Mouse (Mus musculus): ENCODE data around the gene Igdcc3. TPM values are rescaled to one million over a fixed set of nuclear protein-coding genes. Genes with fewer than 3 reads are reported as not detected.

The Igdcc3 gene
- polyA plus RNA-seq, 1 experiment from 2014 or later, result 230 TPM

- Histone ChIP-seq H3K4me3 (no peak overlapping the region), H3K36me3 (peaks cover 16% of the 10 kb centered on the region), H3K27ac (no peak overlapping the region), H3K27me3 (ENCODE audit: low read depth, poor library complexity, severe bottlenecking) (no peaks in the 10 kb centered on the region), H3K9me3 (replicated peaks) (no peaks in the 10 kb centered on the region), H3K4me1 (no peaks in the 10 kb centered on the region)
- WGBS, result 38% methylated on average over 4 of the region's 4 CpGs
- DNase-seq (ENCODE audit: low spot score), result peak; percentile 47
Observed at GRCm38 (mm10) chr9:65225795-65226194, 84.8 kb downstream of the Igdcc3 start.

GRCm38 (mm10) chr9:65230250-65230649 lies 89.3 kb downstream of the Igdcc3 start:
- H3K4me3 ChIP-seq, result no peak overlapping the region
- no peaks in the 10 kb centered on the region for H3K9me3 ChIP-seq (replicated peaks)
- H3K27me3 ChIP-seq (ENCODE audit: low read depth, poor library complexity, severe bottlenecking), result no peaks in the 10 kb centered on the region
- no peak overlapping the region for H3K27ac ChIP-seq
- H3K36me3 ChIP-seq, result peaks cover 34% of the 10 kb centered on the region
- DNase-seq (ENCODE audit: low spot score), result no peak
- peaks cover 5% of the 10 kb centered on the region for H3K4me1 ChIP-seq
- WGBS, result 74% methylated on average over 6 of the region's 6 CpGs

DNA sequence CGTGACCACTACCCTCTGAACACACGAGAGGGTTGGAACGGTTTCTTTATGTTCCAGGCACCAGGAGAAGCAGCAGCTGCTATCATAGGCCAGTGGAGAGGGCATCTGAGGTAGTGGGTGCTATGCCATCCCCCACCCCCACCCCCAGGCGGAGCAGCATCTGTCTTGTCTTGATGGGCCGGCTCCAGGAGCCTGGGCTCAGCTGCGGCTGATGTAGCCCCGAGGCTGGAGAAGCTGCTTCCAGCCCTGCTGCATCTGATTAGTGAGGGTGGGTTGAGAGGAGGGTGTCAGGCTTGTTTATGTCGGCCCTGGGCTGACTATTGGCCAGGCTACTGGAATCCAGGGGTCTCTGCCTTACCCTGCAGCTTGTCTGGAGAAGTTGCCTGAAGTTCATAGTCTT lies 90.3 kb downstream of the Igdcc3 start:
- H3K27ac ChIP-seq, result no peak overlapping the region
- no peak for DNase-seq (ENCODE audit: low spot score)
- 46% methylated on average over 8 of the region's 8 CpGs for WGBS
- no peaks in the 10 kb centered on the region for H3K9me3 ChIP-seq (replicated peaks)
- peaks cover 5% of the 10 kb centered on the region for H3K4me1 ChIP-seq
- peaks cover 35% of the 10 kb centered on the region for H3K36me3 ChIP-seq
- no peaks in the 10 kb centered on the region for H3K27me3 ChIP-seq (ENCODE audit: low read depth, poor library complexity, severe bottlenecking)
- H3K4me3 ChIP-seq, result no peak overlapping the region

- H3K27ac ChIP-seq, result no peak overlapping the region
- WGBS, result 87% methylated on average over 9 of the region's 9 CpGs
Observed at GRCm38 (mm10) chr9:65233243-65233985, 92.4 kb downstream of the Igdcc3 start.

GRCm38 (mm10) chr9:65234734-65235133 lies 93.7 kb downstream of the Igdcc3 start:
- Histone ChIP-seq H3K4me1 (peaks cover 19% of the 10 kb centered on the region), H3K36me3 (peaks cover 39% of the 10 kb centered on the region), H3K9me3 (replicated peaks) (no peaks in the 10 kb centered on the region), H3K4me3 (no peak overlapping the region), H3K27me3 (ENCODE audit: low read depth, poor library complexity, severe bottlenecking) (no peaks in the 10 kb centered on the region), H3K27ac (no peak overlapping the region)
- WGBS, result 86% methylated on average over 3 of the region's 3 CpGs
- DNase-seq (ENCODE audit: low spot score), result no peak

More at GRCm38 (mm10) chr9:65233243-65233985, 92.4 kb downstream of the Igdcc3 start:
- H3K27me3 ChIP-seq (ENCODE audit: low read depth, poor library complexity, severe bottlenecking), result no peaks in the 10 kb centered on the region
- no peak overlapping the region for H3K4me3 ChIP-seq
- peaks cover 37% of the 10 kb centered on the region for H3K36me3 ChIP-seq
- H3K4me1 ChIP-seq, result peaks cover 14% of the 10 kb centered on the region
- no peaks in the 10 kb centered on the region for H3K9me3 ChIP-seq (replicated peaks)
- no peak for DNase-seq (ENCODE audit: low spot score)

Other genes with a start within 250 kb of the Igdcc3 start
- gene Slc24a1, start 189.6 kb upstream of the Igdcc3 start, polyA plus RNA-seq (2016; fragmentation: Nextera tagmentation; extraction: Ambion mirVana), result 0.06 TPM in 1 of 2 replicates, not detected in the other
- gene Ints14, start 180.3 kb upstream of the Igdcc3 start, polyA plus RNA-seq (2016; fragmentation: Nextera tagmentation; extraction: Ambion mirVana), result 74.8 and 78.4 TPM in 2 replicates
- 99.9 and 105 TPM in 2 replicates for gene Hacd3, start 119.5 kb upstream of the Igdcc3 start, polyA plus RNA-seq (2016; fragmentation: Nextera tagmentation; extraction: Ambion mirVana)
- 36.7 and 43.3 TPM in 2 replicates for gene Dpp8, start 108.8 kb upstream of the Igdcc3 start, polyA plus RNA-seq (2016; fragmentation: Nextera tagmentation; extraction: Ambion mirVana)
- 11.1 and 11.2 TPM in 2 replicates for gene Igdcc4, start 39.7 kb upstream of the Igdcc3 start, polyA plus RNA-seq (2016; fragmentation: Nextera tagmentation; extraction: Ambion mirVana)
- 8.7 and 9.0 TPM in 2 replicates for gene Parp16, start 54.2 kb downstream of the Igdcc3 start, polyA plus RNA-seq (2016; fragmentation: Nextera tagmentation; extraction: Ambion mirVana)
- gene Cilp, start 124.0 kb downstream of the Igdcc3 start, polyA plus RNA-seq (2016; fragmentation: Nextera tagmentation; extraction: Ambion mirVana), result 0.05 and 0.06 TPM in 2 replicates
- 45.5 and 52.7 TPM in 2 replicates for gene Clpx, start 153.1 kb downstream of the Igdcc3 start, polyA plus RNA-seq (2016; fragmentation: Nextera tagmentation; extraction: Ambion mirVana)
- gene Pdcd7, start 204.9 kb downstream of the Igdcc3 start, polyA plus RNA-seq (2016; fragmentation: Nextera tagmentation; extraction: Ambion mirVana), result 10.4 and 11.9 TPM in 2 replicates
- 0.30 and 0.38 TPM in 2 replicates for gene Ubap1l, start 219.9 kb downstream of the Igdcc3 start, polyA plus RNA-seq (2016; fragmentation: Nextera tagmentation; extraction: Ambion mirVana)

Data from limb, embryonic 10.5 days (tissue).